Mouse (Mus musculus) adrenal gland, adult 8-10 months (tissue): ENCODE measurements around the gene Nfat5. TPM values are rescaled to one million over a fixed set of nuclear protein-coding genes. Genes with fewer than 3 reads are reported as not detected.

Source experiments
- DNase-seq: peaks from one replicate; pipeline ENCODE4 v3.0.0; 2022
- total RNA-seq, 4 experiments: library from RNA; stranded (reverse); gene quantifications; 2 replicates each; pipeline ENCODE4 v1.2.4; 2022

Nfat5 gene
- total RNA-seq, 4 experiments from 2014 or later = 130 to 228 (median 173) TPM

DNA sequence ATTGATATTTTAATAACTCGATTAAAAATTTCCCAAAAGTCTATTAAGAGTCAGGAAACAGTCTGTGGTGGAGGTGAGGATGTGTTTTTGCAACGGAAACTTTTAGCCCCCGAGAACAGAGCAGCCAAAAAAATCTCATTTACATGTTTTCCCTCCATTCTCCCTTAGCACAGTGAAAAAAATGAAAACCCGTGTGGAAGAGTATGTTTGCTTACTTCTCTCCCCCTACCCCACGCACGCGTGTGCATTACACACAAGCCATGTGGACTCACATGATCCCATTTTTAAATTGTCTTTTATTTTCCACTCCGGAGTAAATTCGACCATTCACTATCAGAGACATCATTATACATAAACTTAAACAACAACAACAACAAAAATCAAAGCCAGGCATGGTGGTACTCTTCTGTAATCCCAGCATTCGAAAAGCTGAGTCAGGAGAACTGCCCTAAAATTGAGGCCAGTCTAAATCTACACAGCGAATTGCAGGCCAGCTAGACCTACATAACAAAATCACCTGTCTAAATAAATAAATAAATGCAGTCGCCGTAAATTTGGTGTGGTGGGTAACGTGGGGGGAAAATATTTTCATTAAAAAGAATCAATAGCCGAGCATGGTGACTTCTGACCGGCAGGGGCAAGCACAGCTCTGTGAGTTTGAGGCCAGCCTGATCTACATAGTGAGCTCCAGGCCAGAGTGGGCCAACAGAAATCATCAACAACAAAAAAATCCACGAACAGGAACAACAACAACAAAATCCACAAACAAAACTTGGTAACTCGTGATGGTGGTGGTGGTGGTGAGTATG is 947 bp upstream of the Nfat5 start:
- DNase-seq = no peak

DNA sequence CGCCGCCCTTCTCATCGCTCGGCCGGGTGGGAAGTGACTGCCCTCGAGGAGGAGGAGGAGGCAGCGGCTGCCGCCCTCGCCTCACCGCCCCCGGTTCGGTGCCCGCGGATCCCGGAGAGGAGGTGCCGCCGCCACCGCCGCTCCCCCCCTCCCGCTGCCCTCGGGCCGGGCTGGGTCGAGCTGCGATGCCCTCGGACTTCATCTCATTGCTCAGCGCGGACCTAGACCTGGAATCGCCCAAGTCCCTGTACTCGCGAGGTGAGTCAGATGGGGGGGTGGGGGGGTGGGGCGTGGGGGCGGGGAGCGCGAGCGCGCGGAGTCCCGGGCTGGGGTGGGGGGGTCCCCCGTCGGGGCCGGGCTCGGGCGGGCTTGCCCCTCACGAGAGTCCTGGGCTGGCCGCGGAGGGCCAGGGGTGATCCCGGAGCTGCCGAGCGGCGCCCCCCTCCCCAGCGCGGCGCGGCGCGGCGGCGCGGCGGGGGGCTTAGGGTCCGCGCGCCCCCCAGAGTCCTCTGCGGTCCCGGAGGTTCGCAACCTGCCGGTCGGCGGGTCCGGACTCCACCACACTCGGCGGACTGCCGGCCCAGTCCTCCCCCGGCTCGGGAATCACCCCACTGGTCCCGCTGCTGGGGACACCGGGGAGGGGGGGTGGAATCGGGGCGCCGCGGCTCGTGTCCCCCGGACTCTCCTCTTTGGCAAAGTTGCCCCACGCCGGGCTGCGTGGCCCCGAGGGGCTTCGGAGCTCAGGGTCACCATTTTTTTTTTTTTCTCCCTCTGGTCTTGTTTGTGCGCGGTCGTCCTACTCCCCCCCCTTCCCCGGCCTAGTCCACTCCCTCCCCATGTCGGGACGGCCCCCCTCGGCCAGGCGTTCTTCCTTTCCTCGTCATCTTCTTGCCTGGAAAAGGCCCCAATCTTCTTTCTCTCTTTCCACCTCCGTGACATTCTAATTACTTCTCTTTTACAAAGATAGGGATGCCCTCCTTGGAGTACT is 665 bp downstream of the Nfat5 start:
- peak; percentile 59 for DNase-seq

DNA sequence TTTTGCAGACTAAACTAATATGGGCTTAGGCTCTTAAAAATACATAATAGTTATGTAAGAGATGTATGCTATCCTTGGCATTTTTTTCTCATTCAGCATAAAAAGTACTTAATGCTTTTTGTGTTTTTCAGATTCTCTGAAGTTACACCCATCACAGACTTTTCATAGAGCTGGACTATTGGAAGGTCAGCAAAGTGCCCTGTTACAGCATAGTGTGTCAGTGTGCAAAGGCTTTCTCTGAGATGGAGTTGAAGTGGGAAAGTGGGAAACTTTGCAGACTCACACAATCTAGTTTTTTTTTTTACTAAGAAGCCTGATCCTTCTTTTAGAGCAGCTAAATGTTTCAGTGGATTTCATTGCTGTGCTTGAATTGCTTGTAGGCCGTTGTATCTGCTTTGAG is 2.2 kb downstream of the Nfat5 start:
- no peak for DNase-seq

DNA sequence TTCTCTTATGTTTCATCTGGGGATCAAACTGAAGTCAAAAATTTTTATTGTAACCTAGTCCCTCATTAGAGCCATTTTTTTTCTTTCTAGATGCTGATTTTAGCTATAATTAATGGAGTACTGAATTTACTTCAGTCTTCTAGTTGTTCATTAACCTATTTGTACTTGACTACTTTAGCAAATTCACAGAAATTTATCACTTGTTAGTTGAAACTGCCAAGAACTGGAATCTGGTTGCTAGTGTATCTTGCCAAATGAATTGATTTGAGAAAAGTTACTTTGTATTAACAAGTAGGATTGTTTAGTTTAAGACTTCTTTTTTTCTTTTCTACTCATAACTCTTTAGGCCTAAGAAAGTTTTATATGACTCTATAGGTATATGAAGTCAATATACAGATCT is 18.6 kb downstream of the Nfat5 start:
- no peak for DNase-seq

DNA sequence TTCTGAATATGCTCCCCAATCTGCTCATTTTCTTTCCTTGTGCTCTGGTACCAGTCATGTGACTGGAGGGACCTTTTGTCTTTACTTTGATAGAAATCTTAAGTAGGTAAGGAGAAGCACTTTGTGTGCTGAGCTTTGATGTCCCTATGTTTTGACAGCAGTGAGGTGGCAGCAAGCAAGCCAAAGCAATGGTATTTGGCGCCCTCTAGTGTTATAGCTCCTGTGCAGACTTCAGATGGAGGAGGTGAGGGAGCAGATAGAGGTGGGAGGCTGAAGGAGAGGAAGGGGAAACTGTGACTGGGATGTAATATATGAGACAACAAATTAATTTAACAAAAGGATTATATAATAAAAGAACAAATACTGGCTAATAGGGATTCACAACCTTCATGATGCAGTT is 30.9 kb downstream of the Nfat5 start:
- peak; percentile 66 for DNase-seq

DNA sequence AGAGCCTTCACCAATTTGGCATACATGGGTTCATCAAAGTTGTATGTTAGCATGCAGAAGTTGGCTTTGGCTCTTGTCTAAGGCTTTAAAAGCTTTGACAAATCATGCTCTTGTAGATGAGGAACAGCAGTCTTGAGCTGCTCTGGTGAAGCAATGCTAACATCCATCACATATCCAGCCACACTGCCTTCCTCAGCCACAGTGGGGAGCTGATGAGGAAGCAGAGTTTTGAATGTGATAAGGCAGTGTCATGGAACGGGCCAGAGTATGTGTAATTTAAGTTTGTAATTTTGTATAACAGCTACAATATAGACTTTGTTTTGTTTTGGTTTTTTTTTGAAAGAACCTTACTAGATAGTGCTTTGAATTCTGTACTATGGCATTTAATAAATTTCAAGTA is 36.3 kb downstream of the Nfat5 start:
- no peak for DNase-seq

DNA sequence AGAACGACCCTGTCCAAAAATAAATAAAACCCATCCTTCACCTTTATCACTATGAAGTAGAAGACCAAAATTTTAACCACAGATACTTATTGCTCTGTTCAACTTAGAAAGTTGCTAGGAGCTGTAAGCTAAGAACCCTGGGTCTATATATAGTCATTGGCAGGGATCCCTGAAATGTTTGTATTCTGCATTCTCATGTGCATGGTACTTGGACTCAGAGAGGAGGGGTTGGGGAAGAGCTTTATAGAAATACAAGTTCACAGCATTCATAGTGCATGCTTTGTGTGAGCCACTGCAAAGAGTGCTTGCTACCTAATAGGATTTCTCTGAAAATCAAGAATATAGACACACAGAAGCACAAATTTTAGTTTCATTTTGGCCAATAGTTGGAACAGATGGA is 43.2 kb downstream of the Nfat5 start:
- no peak for DNase-seq

DNA sequence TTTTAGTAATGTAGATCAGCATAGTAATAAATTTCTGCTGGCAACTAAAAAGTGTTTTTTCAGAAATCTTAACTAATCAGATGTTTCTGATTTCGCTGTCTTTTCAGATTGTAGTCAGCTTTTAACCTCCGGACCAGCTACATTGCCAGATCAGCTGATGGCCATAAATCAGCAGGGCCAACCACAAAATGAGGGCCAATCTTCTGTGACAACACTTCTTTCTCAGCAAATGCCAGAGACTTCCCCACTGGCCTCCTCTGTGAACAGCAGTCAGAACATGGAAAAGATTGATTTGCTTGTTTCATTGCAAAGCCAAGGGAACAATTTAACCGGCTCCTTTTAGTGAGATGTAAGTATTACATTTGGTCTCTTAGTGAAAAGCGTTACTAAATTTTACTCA is 77.0 kb downstream of the Nfat5 start:
- peak; percentile 47 for DNase-seq

DNA sequence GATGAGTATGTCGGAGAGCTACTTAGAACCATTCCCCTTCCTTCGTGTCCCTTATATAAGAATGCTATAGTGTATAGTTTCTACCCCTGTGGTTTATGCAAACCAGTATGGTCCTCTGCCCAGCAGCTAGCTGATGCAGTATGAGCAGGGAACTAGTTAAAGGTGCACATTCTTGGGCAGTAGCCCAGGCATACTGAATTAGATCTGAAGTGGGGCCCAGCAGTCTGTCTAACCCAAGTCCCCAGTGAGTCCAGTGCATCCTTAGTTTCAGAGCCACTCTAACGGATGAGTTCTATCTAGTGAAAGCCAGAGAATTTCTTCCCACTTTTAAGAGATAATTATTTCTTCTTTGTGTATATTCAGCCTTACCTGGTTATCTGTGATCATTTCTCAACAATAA is 84.1 kb downstream of the Nfat5 start:
- DNase-seq = no peak

DNA sequence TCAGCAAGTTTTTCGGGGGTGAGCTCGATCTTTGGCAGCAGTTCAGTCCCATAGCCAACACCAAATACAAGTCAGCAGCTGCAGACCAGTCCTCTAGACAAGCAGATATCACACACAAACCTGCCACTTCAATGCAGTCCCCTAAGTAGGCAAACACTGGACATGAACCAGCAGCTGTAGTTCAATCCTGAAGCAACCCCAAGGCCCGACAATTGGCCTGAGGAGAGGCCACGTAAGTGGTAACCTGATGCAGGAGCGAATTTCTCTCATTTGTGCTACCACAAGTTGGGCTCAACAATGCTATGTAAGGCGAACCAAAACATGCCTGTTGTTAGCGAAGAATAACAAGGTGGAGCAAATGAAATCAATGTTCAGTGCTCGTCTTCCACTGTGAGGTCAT is 87.5 kb downstream of the Nfat5 start:
- no peak for DNase-seq

DNA sequence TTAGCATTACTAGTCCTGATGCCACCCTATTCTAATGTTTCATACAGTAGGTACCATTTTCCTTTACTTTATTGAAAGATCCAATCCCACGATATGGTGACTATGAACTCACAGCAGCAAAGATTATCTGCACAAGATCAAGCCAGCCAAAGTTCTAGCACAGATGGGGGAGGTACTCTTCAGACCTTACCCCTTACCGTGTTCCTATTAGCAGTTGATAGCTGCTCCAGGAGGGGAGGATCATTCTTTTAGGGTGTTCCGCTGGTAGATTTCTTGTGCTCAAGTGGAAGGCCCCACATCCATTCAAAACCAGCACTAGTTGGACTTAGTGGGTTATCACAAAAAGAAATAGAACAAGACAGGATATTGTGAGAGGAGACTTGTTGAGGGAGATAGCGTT is 88.4 kb downstream of the Nfat5 start:
- DNase-seq = no peak

DNA sequence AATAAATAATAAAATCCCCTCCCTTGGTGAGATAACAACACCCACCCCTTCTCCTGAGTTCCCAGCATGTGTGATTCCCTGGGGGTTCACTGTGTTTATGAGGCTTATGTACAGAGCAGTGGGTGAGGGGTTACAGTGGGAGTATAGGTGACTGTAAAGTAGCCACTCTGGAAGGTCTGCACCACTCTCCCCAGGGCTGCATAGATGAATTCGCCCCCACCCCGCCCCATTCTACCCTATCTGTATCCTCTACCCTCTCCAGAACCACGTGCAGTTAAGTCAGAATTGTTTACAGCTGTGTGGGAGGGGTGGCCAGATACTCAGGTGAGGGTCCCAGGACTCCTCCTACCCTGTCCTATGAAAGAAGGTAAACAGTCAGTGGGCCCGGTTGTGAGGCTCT is 89.6 kb downstream of the Nfat5 start:
- DNase-seq = no peak

DNA sequence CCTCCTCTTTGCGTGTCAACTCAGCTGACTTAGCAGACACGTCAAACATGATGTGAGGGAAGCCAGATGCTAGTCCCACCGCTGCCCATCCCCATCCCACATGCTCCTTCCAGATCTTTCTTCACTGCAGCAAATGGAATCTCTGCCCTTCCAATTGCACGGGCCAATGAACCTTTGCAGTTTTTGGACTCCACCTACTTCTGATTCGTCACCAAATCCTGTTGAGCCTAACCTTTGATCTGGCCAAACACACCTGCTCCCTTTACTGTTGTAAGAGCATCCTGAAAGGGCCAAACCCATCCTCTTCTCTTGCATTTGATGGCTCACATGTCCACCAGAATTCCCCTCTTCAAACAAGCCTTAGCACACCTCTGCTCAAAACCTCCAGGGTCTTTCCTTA is 91.4 kb downstream of the Nfat5 start:
- no peak for DNase-seq

DNA sequence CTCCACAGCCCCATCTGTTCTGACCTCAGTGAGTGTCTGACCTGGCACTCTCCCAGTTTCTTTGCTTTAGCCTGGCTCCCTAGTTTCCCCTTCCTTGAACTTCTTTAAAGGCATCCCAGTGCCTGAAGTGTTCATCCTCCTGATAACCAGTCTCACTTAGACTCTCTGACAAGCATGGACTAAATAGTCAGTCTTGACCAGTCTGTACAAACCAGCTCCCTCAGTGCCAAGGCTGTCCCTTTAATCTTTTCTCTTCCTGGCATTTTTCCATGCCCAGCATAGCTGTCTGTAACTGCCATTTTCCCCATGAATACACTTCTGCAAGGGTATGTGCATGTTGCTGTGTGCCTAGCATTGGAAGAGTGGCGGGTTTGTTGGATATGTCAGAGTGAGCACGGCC is 91.8 kb downstream of the Nfat5 start:
- DNase-seq = no peak

DNA sequence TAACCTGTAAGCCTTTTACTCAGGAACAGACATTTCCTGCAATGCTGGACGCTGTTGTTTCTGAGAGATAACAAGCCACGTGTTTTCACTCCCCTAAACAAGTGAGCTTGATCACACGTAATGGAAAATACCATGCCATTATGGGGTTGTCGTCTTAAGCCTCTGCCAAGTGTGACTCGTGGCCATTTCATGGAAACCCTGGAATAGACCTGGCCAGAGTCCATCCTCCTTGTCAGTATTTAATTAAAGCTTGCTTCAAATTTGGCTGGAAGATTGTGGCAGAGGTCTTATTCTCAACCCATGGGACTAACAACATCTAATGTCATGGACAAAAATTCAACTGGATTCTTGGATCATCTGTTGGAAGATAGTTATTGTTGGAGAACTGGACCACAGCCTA is 92.9 kb downstream of the Nfat5 start:
- no peak for DNase-seq

DNA sequence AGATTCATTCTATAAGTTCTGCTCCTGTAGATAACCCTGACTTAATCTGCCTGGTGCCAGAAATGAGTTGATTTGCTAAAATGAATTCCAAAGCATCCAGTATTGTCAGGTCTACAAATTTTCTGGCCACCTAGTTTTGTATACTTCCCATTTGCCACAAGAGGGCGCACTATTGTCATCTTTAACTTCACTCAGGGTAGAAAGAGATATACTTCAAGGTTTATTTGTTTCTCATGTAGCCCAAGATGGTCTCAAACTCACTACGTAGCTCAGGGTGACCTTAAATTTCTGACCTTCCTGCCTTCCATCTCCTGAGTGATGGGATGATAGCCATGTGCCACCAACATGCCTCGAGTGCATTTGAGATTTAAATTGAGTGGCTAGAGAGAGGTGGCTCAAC is 93.4 kb downstream of the Nfat5 start:
- DNase-seq = no peak

DNA sequence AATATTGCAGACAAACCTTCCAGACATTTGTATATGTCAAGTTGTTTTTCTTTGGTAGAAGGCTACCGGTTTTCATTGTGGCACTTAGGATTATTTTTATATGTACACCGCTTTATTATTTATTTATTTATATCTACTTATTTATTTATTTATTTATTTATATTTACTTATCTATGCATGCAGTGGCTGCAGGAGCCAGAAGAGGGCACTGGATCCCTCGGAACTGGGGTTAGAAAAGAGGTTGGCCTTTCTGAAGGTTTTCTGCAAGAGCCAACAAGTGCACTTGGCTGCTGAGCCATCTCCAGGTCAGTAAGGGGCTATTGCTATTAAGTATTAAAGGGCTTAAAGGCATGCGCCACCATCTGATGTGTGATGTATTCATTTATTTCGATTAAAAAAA is 94.6 kb downstream of the Nfat5 start:
- no peak for DNase-seq

DNA sequence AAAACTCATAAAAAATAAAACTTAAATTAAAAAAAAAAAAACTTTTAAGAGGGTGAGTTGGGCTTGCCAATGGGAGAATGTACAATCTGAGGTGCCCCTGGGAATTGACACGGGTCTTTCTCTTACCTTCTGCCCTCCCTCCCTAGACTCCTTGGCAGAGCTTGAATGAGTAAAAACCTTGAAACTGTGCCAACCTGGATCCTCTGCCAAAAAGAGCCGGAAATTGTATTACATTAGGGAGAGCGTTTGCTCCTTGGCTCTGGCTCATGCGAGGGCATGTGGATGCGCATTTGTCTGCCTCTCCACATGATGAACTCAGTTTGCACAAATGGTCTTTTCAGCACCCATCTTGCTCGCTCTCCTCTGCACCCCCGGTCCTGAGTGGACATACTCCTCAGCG is 96.3 kb downstream of the Nfat5 start:
- peak; percentile 88 for DNase-seq

DNA sequence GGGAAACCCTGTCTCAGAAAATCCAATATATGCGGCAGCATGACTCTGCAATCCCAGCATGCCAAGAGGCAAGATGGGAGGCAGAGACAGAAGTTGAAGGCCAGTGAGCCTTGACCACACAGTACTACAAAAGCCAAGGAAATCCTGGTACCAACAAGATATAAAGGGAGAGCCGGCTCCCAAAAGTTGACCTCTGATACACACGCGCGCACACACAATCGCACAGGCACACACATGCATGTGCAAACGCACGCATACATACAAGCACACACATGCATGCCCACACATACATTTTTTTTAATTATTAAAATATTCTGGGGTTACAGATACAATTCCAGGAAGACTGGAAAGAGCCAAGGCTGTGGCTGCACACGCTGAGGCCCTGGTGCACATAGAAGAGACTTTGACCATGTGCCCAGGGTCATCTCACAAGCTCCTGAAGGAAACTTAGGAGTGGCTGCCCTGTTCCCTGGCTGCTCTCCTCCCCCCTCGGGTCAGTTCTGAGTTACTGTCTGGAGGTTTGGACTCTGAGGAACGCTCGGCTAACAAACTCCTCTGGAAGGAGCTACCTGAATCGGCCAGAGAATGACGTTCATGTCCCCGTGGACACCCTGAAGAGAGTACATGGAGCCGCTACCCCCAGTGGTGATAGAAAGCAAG is 97.3 kb downstream of the Nfat5 start:
- no peak for DNase-seq

DNA sequence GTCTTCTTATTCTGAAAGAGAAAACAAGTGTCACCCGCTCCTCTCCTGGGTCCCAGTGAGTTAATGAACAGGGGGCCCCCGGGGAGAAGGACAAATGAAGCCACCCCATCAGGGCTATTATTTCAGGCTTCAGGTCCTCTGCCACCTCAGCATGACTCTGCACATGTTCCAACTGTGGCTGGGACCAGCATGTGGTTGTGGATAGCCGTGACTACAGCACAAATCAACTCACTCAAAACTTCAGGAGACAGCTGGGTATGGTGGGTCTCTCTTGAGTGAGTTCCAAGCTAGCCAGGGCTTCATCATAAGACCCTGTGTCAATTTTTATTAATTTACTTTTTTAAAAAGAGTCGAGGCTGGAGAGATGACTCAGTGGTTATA is 97.9 kb downstream of the Nfat5 start:
- DNase-seq = no peak

DNA sequence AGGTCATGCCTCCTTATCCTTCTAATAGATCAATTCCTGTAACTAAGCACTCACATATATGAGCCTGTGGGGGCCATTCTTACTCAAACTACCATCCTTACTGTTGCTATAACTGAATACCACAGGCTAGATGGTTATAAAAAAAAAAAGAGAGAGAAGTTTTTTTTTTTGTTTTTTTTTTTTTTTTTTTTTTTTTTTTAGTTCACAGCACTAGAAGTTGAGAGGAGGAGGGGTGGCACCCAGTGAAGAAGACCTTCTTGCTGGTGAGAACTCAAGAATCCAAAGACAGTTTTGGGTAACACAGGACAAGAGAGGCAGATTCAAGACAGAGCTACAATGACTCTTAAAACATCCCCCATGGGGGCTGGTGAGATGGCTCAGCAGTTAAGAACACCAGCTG is 102.1 kb downstream of the Nfat5 start:
- DNase-seq = no peak

DNA sequence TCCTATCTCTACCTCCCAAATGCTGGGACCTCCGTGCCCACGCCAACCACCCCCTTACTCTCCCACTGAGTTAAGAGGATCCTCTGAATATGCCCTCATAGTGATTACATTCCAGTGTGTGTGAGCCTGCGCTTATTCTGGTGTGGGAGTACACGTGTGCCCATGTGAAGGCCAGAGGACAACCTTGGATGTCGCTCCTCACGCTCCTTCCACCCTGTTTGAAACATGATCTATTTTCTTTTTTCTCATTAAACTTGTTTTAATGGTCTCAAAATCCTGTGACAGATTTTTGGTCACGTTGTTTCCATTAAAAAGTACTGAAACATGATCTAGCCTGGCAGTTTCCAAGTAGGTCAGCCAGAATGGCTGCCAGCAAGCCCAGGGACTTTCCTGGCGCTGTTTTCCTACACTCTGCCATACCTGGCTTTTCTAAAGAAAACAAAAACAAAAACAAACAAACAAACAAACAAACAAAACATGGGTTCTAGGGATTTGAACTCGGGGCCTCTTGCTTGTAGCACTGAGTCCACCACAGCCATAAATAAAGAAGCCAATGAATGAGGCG is 102.9 kb downstream of the Nfat5 start:
- no peak for DNase-seq

DNA sequence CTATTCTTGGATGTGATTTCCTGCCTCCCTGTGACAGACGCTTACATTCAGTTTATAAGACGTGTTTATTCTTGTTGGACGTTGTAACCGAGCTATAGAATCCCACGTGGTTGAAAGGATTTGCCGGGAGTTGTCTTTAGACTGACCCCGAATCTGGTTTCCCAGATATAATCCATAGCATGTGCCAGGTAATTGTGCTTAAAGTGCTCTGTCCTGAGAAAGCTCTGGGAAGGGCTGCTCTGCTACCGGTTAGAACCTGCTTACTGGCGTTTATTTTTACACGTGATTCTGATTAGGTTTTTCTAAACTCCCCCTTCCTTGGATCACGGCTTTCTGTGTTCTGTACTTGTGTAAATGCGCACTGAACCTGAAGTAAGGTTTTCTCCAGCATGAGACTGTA is 104.4 kb downstream of the Nfat5 start:
- no peak for DNase-seq
